Mouse (Mus musculus) cerebellum, adult 9-10 months (tissue): ENCODE measurements around the gene Rnf130.
"Not testable (repeated sequence)": the region's sequence is repeated elsewhere in the genome, so short reads cannot be mapped to it uniquely, and the experiment has no call there.

ENCODE experiments used
- DNase-seq: peaks from one replicate; pipeline ENCODE4 v3.0.0; 2022

Gene Rnf130

GRCm38 (mm10) chr11:50090982-50091675 lies 66.0 kb downstream of the Rnf130 start:
- DNase-seq, result peak; percentile 96

- DNase-seq, result no peak
Measured at GRCm38 (mm10) chr11:50091681-50092080, 66.5 kb downstream of the Rnf130 start.

DNA sequence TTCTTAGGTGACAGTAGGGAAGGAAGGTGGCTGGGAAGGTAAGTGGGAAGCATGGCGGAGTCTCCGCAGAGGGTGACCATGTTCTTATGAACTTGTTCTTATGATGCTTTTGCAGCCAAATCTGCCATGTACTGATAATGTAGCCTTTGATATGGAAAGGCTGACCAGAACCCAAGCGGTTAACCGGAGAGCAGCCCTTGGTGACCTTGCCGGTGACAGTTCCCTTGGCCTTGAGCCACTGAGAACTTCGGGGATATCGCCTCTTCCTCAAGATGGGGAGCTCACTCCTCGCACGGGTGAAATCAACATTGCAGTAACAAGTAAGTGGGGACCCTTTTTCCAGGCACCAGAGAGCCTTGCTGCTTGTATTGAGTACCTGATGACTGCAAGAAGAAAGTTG lies 70.5 kb downstream of the Rnf130 start:
- DNase-seq, result no peak

- DNase-seq, result peak; percentile 80
Measured at GRCm38 (mm10) chr11:50097091-50097490, 71.9 kb downstream of the Rnf130 start.

GRCm38 (mm10) chr11:50098961-50099481 lies 73.9 kb downstream of the Rnf130 start:
- no peak for DNase-seq

- no peak for DNase-seq
Measured at GRCm38 (mm10) chr11:50099692-50100091, 74.5 kb downstream of the Rnf130 start.

GRCm38 (mm10) chr11:50100548-50101307 lies 75.6 kb downstream of the Rnf130 start:
- DNase-seq, result peak; percentile 96

- not testable (repeated sequence) for DNase-seq
Measured at GRCm38 (mm10) chr11:50101962-50102361, 76.8 kb downstream of the Rnf130 start.

- DNase-seq, result no peak
Measured at GRCm38 (mm10) chr11:50104016-50104415, 78.9 kb downstream of the Rnf130 start.

DNA sequence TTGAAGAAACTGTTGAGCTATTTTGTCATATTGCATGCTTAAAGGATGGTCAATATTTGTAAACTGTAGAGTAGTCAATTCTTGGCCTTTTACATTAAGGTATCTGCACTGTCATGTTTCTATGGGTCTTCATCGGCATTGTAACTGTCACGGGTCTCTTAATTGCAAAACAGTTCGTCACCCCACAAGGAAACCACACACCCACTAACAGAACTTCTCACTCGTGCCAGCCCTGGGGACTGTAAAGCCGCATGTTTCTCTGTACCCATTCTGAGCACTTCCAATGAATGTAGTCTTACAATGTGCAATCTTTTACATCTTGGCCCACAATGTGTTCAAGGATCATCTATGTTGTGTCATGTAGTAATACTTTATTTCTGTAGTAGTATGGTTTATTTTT lies 80.1 kb downstream of the Rnf130 start:
- no peak for DNase-seq

DNA sequence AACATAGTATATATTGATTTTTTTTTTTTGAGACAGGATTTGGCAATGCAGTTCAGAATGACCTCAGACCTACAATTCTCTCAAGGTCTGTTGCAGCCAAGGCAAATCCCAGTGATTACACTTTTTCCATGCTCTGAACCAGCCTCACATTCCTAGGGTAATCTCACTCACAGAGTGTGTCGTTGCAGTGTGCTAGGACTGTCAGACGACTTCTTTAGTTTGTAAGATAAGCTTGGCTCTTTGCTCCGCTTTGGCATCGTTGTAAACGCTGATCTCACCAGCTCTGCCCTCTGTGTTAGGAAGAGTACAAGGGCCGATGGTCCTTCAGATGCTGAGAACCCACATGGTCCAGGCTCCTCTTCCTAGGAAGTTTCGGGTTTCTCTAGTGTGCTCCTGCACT lies 80.9 kb downstream of the Rnf130 start:
- no peak for DNase-seq

GRCm38 (mm10) chr11:50108823-50109244 lies 83.7 kb downstream of the Rnf130 start:
- DNase-seq, result no peak

DNA sequence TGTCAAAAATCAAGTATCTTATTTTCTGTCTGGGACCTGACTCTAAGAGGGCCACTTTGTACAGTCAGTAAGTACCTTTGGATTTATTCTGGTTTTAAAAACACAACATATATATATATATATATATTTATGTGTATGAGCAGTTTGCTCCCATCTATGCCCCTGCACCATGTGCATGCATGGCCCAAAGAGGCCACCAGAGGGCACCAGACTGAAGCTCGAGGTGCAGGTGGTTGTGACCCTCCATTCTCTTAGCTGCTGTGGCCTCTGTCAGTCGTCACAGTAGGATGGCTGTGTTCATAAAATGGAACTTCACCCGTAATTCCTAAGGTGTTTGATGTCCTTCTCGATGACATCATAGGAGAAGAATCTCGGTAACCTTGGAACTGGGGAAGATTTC lies 89.2 kb downstream of the Rnf130 start:
- peak; percentile 79 for DNase-seq

GRCm38 (mm10) chr11:50122631-50123081 lies 97.5 kb downstream of the Rnf130 start:
- peak; percentile 69 for DNase-seq

- DNase-seq, result no peak
Measured at GRCm38 (mm10) chr11:50127781-50128180, 102.6 kb downstream of the Rnf130 start.

GRCm38 (mm10) chr11:50130811-50131766 lies 105.9 kb downstream of the Rnf130 start, which contains the start of gene Tbc1d9b:
Gene Tbc1d9b, plus strand, starts transcription at chr11:50131396.
- DNase-seq, result peak; percentile 94

- DNase-seq, result peak; percentile 57
Measured at GRCm38 (mm10) chr11:50131801-50132201, 106.7 kb downstream of the Rnf130 start.

GRCm38 (mm10) chr11:50132265-50132664 lies 107.1 kb downstream of the Rnf130 start:
- peak; percentile 49 for DNase-seq

DNA sequence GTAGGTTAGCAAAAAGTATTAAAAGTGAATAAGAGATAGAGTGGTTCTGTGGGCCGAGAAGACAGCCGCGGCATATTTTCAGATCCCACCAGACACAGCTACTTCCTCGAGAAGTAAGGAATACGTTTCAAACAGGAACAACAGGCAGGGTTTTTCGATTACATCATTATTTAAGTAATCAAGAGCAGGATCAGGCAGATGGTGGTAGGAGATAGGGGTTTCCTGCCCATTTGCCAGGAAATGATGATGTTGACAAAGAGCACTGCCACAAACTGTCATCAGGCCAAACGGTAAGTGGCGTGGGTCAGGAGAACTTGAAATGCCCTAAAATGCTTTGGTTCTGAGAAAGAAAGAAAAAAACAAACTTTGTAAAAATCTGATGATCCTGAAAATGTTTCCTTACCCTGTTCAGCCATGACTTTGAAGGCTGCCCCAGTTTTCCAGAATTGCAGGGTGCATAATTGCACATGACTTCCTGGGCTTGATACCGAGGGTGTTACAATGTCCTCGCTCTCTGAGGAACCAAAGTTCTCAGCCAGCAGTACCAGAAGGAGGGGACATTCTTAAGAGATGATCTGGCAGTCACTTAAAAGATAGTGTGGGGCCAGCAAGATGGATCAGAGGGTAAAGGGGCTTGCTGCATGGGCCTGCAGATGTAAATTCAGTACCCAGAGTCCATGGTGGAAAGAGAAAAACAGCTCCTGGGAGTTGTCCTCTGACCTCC lies 109.2 kb downstream of the Rnf130 start:
- DNase-seq, result no peak

DNA sequence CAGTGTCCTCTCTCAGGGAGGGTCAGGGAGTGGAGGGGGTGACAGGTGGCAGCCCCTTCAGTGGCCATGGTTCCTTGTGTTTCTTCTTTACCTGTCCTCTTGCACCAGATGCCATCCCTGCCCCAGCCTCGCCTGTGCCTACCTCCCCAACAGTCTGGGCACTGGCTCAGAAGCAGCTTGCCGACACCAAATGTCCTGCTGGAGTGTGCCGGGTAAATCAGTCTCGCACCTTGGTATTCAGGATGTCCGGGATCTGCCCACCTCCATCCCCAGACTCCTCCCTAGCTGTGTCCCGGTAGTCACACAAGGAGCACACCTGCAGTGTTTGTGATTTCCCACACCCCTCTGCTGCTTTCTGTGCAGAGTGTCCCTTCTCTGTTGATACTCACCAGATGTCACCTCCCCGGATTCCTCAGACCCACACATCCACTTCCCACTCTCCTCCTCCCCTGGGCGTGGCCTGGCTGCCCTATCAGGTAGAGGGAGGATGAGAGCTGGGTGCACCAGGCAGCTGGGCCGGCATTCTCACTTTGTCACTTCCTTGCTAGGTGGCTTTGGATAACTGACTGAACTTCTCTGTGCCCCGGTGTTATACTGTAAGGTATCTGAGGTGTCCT lies 113.2 kb downstream of the Rnf130 start:
- peak; percentile 69 for DNase-seq

DNA sequence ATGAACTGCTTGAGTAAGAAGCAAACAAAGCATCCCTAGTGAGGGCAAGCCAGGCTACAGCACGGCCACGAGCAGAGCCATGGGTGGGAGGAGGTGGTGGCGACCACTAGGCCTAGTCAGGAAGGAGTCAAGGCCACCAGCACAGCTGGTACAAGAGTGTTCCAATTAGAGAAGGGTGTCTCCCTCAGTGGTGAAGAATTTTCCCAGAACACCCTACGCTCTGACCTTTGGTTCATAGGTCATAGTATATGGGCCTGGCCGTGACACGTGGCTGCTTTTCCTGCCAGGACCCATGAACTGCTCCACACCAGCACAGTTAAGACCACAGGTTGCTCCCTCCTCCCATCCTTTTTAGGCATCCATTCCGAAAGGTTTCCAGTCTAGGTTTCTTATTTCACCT lies 114.4 kb downstream of the Rnf130 start:
- no peak for DNase-seq

GRCm38 (mm10) chr11:50145529-50145928 lies 120.4 kb downstream of the Rnf130 start:
- DNase-seq, result no peak
